Mouse (Mus musculus) olfactory bulb, adult 2 months (tissue): ENCODE measurements around the gene Mterf4.

ENCODE experiments used
- CTCF ChIP-seq: fragments of 200-500 bp; IDR thresholded peaks from 2 replicates; pipeline ENCODE4 v1.5.1; 2012; ENCODE audit warnings: low read depth, mild to moderate bottlenecking, low read length, moderate library complexity; ENCODE audit not compliant: insufficient read depth
- POLR2A ChIP-seq: fragments of 200-500 bp; IDR thresholded peaks from 2 replicates; pipeline ENCODE4 v1.6.1; 2012; ENCODE audit warnings: mild to moderate bottlenecking, low read depth, low read length, moderate library complexity; ENCODE audit not compliant: insufficient read depth

DNA sequence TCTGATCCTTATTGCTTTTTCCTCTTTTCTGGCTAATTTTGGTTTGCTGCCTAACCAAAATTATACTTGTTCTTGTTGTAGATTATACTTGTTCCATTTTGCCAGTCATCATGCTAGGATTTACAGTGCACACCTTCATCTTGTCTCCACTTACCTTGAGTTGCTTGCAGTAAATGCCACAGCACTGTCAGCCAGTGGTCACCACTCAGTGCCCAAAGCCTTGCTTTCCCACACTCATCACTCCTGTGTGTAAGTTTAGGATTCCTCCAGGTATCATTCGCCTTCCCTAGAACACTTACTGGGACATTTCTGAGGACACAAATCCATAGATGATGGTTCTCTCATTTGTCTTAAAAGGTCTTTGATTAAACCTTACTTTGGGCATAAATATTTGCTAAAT lies 14.1 kb downstream of the Mterf4 start:
- TF ChIP-seq CTCF (no peak), POLR2A (no peak)
